Mouse (Mus musculus) leukemia stem cell, adult 10-12 weeks (primary cell): ENCODE measurements around the gene Acr. TPM values are rescaled to one million over a fixed set of nuclear protein-coding genes. Genes with fewer than 3 reads are reported as not detected.

Experiments
- polyA plus RNA-seq: library from polyadenylated mRNA; stranded (reverse); fragments of >175 nt; gene quantifications from 2 replicates; pipeline ENCODE4 v1.2.3, GENCODE M21; 2012; ENCODE audit warnings: low replicate concordance

Gene Acr
- polyA plus RNA-seq, result 1.0 TPM in 1 of 2 replicates, not detected in the other

DNA sequence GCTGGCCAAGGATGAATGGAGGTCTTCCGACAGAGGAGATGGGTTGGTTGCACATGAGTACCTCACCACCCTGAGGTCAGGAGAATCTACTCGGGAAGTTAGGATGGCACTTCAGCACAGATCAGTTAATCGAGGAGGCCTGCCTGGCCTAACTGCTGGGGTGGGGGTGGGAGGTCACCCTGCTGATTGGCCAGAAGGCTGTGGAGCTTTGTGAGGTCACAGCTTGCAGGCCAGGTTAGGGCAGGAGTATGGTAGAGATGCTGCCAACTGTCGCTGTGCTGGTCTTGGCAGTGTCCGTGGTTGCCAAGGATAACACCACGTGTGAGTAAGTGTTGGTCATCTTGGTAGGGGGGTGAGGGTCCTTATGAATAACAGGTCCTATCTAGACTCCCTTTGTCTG lies at the start of gene Acr:
Gene Acr, plus strand, starts transcription at position 213 of the 400 bp plus-strand sequence.

GRCm38 (mm10) chr15:89591723-89592455 lies 23.8 kb downstream of the Acr start, which contains the start of gene Rabl2:
TSS of gene Rabl2 (minus strand) at chr15:89591923.

Other genes with a start within 250 kb of the Acr start
- 1.4 and 3.0 TPM in 2 replicates for gene Adm2, start 245.6 kb upstream of the Acr start, polyA plus RNA-seq
- not detected in 2 replicates for gene Miox, start 233.9 kb upstream of the Acr start, polyA plus RNA-seq
- 132 and 236 TPM in 2 replicates for gene Lmf2, start 212.7 kb upstream of the Acr start, polyA plus RNA-seq
- 68.2 and 73.5 TPM in 2 replicates for gene Ncaph2, start 212.6 kb upstream of the Acr start, polyA plus RNA-seq
- 58.1 and 67.7 TPM in 2 replicates for gene Sco2, start 194.5 kb upstream of the Acr start, polyA plus RNA-seq
- 0.77 and 1.5 TPM in 2 replicates for gene Tymp, start 191.3 kb upstream of the Acr start, polyA plus RNA-seq
- 7.8 and 10.0 TPM in 2 replicates for gene Odf3b, start 189.0 kb upstream of the Acr start, polyA plus RNA-seq
- gene Klhdc7b, start 183.4 kb upstream of the Acr start, polyA plus RNA-seq, result not detected in 2 replicates
- not detected in 2 replicates for gene Syce3, start 157.8 kb upstream of the Acr start, polyA plus RNA-seq
- 1.4 and 4.2 TPM in 2 replicates for gene Cpt1b, start 142.5 kb upstream of the Acr start, polyA plus RNA-seq
- gene C730034F03Rik, start 138.7 kb upstream of the Acr start, polyA plus RNA-seq, result 0.18 TPM in 1 of 2 replicates, not detected in the other
- gene Gm44502, start 138.6 kb upstream of the Acr start, polyA plus RNA-seq, result 0.88 and 3.0 TPM in 2 replicates
- gene Chkb, start 138.4 kb upstream of the Acr start, polyA plus RNA-seq, result 40.6 and 121 TPM in 2 replicates
- gene Mapk8ip2, start 114.4 kb upstream of the Acr start, polyA plus RNA-seq, result 0.06 and 0.08 TPM in 2 replicates
- 25.4 and 44.2 TPM in 2 replicates for gene Arsa, start 90.9 kb upstream of the Acr start, polyA plus RNA-seq
- gene Shank3, start 68.7 kb upstream of the Acr start, polyA plus RNA-seq, result 72.7 and 76.4 TPM in 2 replicates
- 2.5 and 13.0 TPM in 2 replicates for gene Rabl2, start 23.6 kb downstream of the Acr start, polyA plus RNA-seq